Mouse (Mus musculus): Measurements from ENCODE around the gene Fam20b. TPM values are rescaled to one million over a fixed set of nuclear protein-coding genes. Genes with fewer than 3 reads are reported as not detected.
A peak's percentile ranks its signal among the peaks of the same experiment; 100 is the strongest.

Fam20b gene
- total RNA-seq (2022): 10 to 100 TPM; 69.0 to 81.1 (median 75.8) TPM

GRCm38 (mm10) chr1:156718950-156719805 is at the start of gene Fam20b:
TSS of gene Fam20b (minus strand) at chr1:156719086.
- peak; percentile 88 to 97 for DNase-seq (ENCODE audit: low spot score in 2 of 2)

DNA sequence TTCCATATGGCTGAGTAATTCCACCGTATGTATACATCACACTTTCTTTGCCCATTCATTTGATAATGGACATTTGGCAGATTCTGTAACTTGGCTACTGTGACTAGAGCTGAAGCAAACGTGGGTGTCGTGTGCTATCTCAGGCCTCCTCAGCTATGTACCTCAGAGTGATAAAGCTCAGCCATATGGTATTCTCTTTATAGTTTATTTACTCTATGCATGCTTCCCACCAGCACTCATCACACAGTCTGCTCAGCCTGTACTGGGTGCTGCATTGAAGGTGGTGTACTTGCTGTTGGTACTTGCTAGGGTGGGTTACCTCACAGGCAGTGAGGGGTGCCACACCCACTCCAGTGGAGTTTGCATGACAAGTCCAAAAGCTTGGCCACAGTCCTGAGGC is 46.4 kb upstream of the Fam20b start:
- peak in 1 of 2 experiments; percentile 80 for DNase-seq (ENCODE audit: low spot score in 2 of 2)

DNA sequence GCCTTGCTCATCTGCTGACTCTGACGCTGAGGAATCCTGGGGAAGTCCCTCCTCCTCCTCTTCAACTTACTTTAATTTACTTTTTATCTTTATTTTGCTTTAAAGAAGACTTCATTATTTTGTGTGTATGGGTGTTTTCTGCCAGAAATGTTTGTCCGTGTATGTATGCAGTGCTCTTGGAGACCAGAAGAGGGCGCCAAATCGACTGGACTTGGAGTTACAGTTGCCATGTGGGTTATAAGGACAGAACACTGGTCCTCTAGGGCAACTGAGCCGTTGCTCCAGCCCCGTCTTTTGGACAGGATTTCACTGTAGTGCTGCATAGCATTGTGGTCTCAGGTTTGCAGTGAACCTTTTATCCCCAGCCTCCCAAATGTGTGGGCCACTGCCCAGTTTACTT is 45.7 kb upstream of the Fam20b start:
- DNase-seq (ENCODE audit: low spot score in 2 of 2): no peak

DNA sequence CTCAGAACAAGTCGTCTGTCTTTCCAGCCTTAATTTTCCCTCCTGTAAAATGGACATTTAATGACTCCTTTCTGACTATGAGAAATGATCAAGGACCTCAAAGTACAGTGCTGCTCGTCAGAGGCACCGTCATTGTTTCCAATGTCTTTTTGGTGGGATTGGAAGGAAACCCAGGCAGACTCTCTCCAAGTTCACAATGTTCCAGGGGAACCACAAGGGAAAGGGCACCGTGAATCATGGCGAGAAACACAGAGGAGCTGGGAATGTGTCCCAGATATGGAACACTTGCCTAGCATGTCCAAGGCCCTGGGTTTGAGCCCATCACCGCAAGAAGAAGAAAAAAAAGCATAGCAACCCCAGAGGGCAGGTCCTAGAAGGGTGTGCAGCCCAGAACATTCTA is 44.4 kb upstream of the Fam20b start:
- no peak for DNase-seq (ENCODE audit: low spot score in 2 of 2)

DNA sequence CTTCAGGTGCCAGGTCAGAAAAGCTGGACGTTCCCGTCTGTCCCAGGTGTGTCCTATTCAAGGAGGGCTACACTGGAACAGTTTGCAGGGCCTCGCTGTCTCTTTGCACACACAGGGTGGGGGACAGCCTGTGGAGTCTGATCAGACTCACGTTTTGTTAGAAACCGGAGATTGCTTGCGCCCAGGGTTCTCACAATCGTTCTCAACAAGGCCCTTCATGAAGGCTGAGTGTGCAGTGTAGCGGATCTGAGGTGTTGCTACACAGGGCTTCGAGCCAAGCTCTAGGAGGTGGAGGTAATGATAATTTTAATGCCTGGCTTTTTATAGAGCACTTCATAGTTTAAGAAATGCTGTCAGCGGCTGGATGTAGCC is 42.5 kb upstream of the Fam20b start:
- no peak for DNase-seq (ENCODE audit: low spot score in 2 of 2)

- DNase-seq (ENCODE audit: low spot score in 2 of 2): no peak
Observed at GRCm38 (mm10) chr1:156760549-156761429, 41.9 kb upstream of the Fam20b start.

DNA sequence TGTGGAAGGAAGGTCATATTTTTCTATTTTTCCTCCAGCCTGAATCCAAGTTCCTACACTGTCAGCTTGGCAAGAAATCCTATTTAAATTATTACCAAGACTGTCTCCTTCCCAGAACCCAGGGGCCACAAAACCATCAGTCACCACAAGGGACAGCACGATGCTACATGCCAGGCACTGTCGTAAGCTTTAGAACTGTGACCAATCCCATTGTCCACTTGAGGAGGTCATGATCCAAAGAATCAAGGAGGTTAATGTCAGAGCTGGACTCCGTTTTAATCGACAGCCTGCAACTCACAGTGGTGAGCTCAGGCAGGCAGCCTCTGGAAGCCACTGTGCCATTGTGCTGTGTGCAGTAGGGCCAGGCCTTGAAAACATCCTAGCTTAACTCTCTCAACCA is 39.4 kb upstream of the Fam20b start:
- no peak for DNase-seq (ENCODE audit: low spot score in 2 of 2)

DNA sequence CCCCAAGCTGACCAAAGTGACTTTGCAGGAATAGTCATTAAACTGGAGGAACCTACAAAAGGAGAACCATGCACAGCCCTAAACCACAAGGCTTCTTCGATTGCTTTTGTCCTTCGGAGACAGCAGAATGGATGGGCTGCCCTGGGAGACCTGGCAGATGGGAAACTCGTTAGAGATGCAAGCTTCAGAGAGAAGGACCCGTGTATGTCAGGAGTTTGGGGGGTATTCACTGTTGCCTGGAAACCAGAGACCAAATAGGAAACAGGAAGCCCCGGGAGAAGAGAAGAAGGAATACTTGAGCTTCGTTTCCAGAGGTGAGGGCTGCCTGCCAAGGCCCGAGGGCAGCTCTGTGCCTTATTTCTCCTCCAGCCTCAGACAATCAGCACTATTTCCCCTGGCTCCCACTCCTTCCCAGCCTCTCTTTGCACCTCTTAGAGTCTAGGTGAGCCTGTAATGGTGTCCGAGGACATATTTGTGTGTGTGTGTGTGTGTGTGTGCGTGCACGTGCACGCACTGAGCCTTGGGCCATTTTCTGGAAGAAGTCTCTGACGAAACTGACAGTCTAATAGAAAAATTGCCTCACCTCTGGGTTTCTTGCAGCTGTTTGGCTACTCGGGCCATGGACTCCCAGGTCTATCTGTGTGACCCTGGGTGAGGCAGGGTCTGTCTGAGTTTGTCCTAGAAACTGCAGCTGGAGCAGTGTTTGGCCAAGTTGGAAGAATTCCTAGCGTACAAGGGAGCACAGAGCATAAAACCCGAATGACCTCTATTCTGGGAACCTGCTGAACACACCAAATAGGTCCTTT is 35.9 kb upstream of the Fam20b start:
- DNase-seq (ENCODE audit: low spot score in 2 of 2): no peak

- no peak for DNase-seq (ENCODE audit: low spot score in 2 of 2)
Observed at GRCm38 (mm10) chr1:156752990-156753389, 34.1 kb upstream of the Fam20b start.

DNA sequence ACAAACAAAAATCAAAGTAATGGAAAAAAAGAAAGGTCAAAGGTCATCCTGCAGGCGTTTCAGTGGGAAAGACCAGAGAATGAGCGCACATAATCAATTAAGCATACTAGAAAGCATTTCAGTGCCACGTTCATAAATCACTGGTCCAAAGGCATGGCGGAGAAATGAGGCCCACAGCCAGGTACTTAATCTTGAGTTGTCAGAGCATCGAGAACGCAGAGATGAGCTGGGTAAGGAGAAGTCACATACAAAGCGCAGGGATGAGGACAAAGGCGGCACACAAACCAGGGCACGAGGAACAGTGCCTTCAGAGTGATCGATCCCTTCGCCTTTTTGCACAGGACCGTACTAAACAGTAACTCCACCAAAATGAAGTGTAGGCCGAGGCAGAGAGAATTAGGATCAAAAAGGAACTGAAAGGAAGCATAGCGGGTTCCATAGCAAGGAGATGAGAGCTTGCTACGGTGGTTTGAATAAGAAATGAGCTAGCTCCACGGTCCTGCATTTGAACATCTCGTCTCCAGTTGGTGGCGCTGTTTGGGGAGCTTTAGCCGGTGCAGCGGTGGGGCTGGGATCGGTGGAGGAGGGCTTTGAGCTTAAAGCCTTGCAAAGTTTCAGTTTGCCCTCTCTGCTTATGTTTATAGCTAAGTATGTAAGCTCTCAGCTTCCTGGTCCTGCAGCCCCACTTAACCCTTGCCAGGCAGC is 33.3 kb upstream of the Fam20b start:
- peak in 1 of 2 experiments; percentile 43 for DNase-seq (ENCODE audit: low spot score in 2 of 2)

- no peak for DNase-seq (ENCODE audit: low spot score in 2 of 2)
Observed at GRCm38 (mm10) chr1:156750261-156750660, 31.4 kb upstream of the Fam20b start.

GRCm38 (mm10) chr1:156749136-156749535 is 30.2 kb upstream of the Fam20b start:
- DNase-seq (ENCODE audit: low spot score in 2 of 2): no peak

GRCm38 (mm10) chr1:156748435-156749005 is 29.6 kb upstream of the Fam20b start:
- DNase-seq (ENCODE audit: low spot score in 2 of 2): no peak

GRCm38 (mm10) chr1:156745188-156745810 is 26.4 kb upstream of the Fam20b start:
- no peak for DNase-seq (ENCODE audit: low spot score in 2 of 2)

- DNase-seq (ENCODE audit: low spot score in 2 of 2): peak in 1 of 2 experiments; percentile 32
Observed at GRCm38 (mm10) chr1:156741482-156742411, 22.9 kb upstream of the Fam20b start.

DNA sequence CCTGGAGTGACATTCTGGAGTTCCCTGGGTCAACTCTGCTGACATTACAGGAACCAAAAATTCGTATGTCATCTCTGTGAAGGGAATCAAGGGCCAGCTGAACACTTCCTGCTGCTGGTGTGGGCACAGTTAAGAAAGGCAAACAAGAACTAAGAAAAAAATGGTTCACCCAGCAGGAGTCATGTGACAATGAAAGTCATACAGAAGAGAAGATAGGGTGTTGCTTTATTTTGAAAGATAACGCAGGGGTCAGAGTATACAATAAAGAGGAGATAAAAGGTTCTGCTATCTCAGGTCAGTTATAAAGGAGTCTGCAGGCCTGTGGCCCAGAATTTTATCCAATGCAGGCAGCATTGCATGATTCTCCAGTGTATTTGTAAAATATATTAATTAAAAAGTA is 16.9 kb upstream of the Fam20b start:
- DNase-seq (ENCODE audit: low spot score in 2 of 2): no peak

DNA sequence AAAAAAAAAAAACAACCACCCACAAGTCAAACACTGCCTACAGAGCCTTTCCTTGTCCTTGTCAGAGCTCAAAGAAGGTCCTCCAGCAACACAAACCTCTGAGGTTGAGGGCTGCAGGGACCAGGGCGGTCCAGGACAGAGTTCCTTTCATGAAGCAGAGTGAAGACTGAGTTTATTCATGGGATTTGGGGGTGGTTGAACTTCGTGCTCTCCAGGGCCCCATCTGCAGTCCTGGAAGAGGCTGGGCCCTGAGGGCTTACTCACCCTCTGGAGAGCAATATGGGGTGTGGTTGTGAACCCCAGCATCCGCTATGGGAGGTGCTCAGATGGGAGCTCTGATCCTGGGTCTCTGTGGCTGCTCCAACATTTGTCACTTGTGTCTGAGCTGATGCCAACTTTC is 15.1 kb upstream of the Fam20b start:
- DNase-seq (ENCODE audit: low spot score in 2 of 2): no peak

- no peak for DNase-seq (ENCODE audit: low spot score in 2 of 2)
Observed at GRCm38 (mm10) chr1:156733559-156733958, 14.7 kb upstream of the Fam20b start.

GRCm38 (mm10) chr1:156732996-156733395 is 14.1 kb upstream of the Fam20b start:
- no peak for DNase-seq (ENCODE audit: low spot score in 2 of 2)
